Mouse (Mus musculus) left cerebral cortex, adult 8-10 months (tissue): ENCODE results near the gene Pum2. TPM values are rescaled to one million over a fixed set of nuclear protein-coding genes. Genes with fewer than 3 reads are reported as not detected.
"Not testable (repeated sequence)": the region's sequence is repeated elsewhere in the genome, so short reads cannot be mapped to it uniquely, and the experiment has no call there.

Source experiments
- DNase-seq, 2 experiments: peaks; one replicate each; pipeline ENCODE4 v3.0.0; 2022; ENCODE audit warnings: low spot score in 2 of 2
- total RNA-seq, 4 experiments: library from RNA; stranded (reverse); gene quantifications; 2 replicates each; pipeline ENCODE4 v1.2.4; 2022

Pum2 gene
- total RNA-seq, 4 experiments from 2014 or later = 173 to 210 (median 192) TPM

DNA sequence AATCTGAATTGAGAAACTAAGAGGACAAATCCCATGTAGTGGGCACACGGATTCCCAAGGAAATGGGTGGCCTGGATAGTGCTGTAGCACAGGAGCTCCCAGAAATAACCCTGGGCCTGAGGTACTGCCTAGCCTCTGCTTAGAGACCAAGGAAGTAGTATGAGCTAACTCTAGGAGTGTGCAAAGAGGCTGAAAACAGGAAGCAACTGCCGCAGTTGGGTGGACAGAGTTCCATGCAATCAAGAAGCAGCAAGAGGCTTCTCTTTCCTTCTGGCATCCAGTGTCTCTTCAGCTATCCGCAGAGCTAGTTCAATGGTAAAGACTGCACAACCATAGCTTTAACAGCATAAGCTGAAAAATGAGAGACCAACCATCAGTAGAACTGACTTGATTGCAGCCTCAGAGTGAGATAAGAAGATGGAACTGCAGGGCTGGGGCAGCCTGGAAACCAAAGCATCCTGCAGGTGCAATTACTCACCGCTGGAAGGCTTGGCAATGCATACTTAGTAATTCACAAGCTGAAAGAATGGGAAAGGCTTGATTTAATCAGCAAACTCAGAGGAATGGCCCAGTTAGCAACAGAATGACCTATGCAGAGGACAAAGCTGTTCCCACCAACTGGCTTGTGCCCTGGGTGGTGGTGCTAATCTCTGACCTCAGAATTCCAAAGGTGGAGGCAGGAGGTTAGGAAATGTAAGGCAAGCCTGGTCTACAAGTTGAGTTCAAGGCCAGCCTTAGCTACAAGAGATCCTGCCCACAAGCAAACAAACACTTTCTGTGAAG, 6.3 kb upstream of the Pum2 start:
- no peak for DNase-seq

DNA sequence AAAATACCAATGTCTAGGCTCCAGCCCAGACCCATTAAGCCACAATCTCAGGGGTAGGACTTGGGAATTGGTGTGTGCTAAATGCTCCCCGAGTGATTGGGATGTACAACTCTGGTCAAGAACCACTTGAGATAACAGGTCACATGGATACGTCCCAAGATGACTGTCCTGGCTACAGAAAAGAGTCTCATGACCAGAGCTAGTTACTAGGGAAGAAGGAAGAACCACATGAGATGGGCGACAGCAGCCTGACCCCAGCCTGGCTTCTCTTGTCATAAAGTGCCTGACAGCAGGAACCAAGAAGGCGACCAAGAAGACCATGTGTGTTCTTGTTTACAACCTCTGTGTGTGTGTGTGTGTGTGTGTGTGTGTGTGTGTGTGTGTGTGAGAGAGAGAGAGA, 4.5 kb upstream of the Pum2 start:
- no peak for DNase-seq

DNA sequence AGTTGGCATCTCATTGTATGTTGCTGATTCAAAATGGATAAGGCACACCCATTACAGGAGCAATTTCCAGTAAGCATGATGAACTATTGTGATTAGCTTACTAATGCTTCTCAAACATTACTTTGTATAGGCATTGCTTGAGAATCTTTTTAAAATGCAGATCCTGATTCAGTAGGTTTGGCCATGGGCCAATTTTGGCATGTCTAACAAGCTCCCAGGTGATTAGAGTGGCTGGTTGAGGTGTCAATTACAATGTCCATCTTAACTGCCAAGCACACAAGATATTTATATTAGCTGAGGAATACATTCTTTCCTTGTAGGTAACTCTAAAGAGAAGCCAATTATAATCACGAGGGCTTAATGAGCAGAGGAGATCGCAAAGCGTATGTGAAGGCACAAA, 4.1 kb upstream of the Pum2 start:
- no peak for DNase-seq

DNA sequence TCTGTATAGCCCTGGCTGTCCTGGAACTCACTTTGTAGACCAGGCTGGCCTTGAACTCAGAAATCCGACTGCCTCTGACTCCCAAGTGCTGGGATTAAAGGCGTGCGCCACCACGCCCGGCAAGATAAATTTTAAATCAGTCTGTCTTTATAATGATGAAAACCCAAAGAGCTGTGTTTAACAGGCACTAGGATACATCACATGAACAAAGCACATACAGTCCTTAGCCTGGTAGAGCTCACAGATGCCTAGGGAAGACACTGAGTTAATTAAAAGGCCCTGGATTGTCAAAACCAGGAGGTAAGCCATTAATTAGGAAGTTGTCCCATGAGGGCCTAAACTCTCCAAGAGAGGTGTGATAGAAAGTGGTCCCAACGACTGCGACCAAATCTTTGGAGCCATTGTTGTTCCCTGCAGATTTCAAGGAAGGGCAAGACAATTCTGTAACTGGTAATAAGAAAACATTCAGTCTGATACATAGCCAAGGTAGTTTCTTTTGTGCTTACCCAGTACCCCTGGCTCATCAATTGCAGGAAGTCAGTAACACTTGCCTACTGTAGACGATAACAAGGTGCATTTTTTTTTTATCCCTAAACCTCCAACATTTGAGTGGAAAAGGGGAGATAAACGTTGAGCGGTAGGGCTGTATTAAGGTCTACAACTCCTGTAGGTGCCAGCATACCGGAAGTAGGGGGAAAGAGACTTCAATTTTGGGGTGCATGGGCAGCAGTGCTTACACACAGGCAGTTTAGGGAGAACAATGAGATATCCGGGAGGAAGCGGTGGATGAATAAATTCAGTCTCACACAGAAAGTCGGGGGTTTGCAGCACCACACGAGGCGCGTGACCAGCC, 587 bp upstream of the Pum2 start:
- no peak for DNase-seq

GRCm38 (mm10) chr12:8674377-8674864, 487 bp downstream of the Pum2 start:
- DNase-seq = peak; percentile 28 to 41

- no peak for DNase-seq
These were observed 982 bp downstream of the Pum2 start for GRCm38 (mm10) chr12:8674891-8675341.

GRCm38 (mm10) chr12:8675361-8675760, 1.4 kb downstream of the Pum2 start:
- DNase-seq = no peak

- no peak for DNase-seq
These were observed 2.4 kb downstream of the Pum2 start for GRCm38 (mm10) chr12:8676341-8676740.

GRCm38 (mm10) chr12:8677926-8678325, 4.0 kb downstream of the Pum2 start:
- no peak for DNase-seq

DNA sequence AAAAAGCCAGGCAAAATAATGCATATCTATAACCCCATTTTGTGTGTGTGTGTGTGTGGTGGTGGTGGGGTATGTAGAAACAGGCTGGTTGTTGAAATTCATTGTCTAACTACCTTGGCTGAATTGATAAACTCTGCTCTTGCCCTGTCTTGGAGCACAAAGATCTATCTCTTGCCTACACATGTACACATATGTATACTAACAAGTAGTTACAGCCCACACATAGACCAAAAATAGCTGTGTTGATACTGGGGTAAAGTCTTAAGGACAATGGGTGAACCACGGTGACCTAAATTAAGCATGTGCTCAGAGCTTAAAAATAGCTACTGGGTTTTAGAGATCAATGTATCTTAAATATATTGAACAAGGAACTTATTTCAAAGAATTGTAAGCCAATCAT, 10.3 kb downstream of the Pum2 start:
- DNase-seq = no peak

DNA sequence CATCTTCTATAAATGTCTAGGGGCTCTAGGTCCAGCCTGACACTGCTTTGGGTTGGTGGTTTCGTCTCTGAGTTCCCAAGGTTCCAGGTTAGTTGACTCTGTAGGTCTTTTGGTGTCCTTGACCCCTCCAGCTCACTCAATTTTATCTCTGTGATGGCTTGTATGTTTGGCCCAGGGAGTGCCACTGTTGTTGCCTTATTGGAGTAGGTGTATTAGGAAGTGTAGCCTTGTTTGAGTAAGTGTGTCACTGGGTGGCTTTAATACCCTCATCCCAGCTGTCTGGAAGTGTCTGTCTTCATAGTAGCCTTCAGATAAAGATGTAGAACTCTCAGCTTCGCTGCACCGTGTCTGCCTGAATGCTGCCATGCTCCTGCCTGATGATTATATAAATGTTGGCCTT, 11.1 kb downstream of the Pum2 start:
- no peak for DNase-seq

- DNase-seq = not testable (repeated sequence)
These were observed 15.9 kb downstream of the Pum2 start for GRCm38 (mm10) chr12:8689882-8690281.

- DNase-seq = no peak
These were observed 25.0 kb downstream of the Pum2 start for GRCm38 (mm10) chr12:8698895-8699294.

- no peak for DNase-seq
These were observed 30.1 kb downstream of the Pum2 start for GRCm38 (mm10) chr12:8703988-8704387.

GRCm38 (mm10) chr12:8708876-8709275, 34.9 kb downstream of the Pum2 start:
- no peak for DNase-seq

- no peak for DNase-seq
These were observed 38.7 kb downstream of the Pum2 start for GRCm38 (mm10) chr12:8712665-8713064.

DNA sequence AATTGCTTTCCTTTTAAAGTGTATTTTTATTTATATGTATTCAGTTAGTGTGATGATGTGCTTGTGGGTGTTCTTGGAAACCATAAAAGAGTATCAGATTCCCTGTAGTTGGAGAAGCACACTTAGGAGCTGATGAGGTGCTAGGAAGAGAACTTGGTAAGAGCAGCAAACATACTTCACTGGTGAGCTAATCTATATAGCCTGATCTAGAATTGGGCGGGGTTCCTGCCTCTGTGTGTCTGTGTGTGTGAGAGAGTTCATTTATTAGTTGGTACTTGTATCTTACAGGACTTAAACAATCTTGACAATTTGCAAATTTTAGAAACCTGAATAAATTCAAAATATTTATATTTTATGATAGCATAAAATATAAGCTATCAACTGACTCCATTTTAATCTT, 42.2 kb downstream of the Pum2 start:
- DNase-seq = no peak

- no peak for DNase-seq
These were observed 53.0 kb downstream of the Pum2 start for GRCm38 (mm10) chr12:8726890-8727289.

DNA sequence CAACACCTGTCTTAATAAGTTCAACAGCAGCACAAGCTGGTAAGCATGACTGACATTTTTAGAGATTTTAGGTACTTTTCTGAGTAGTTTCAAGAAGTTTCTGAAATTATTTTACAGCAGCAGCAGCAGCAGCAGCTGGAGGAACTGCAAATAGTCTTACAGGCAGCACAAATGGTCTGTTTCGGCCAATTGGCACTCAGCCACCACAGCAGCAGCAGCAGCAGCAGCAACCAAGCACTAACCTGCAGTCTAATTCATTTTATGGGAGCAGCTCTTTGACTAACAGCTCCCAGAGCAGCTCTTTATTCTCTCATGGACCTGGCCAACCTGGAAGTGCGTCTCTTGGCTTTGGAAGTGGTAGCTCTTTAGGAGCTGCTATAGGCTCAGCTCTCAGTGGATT, 54.8 kb downstream of the Pum2 start:
- DNase-seq = no peak

- DNase-seq = no peak
These were observed 79.7 kb downstream of the Pum2 start for GRCm38 (mm10) chr12:8753654-8754053.

- no peak for DNase-seq
These were observed 80.2 kb downstream of the Pum2 start for GRCm38 (mm10) chr12:8754116-8754515.

DNA sequence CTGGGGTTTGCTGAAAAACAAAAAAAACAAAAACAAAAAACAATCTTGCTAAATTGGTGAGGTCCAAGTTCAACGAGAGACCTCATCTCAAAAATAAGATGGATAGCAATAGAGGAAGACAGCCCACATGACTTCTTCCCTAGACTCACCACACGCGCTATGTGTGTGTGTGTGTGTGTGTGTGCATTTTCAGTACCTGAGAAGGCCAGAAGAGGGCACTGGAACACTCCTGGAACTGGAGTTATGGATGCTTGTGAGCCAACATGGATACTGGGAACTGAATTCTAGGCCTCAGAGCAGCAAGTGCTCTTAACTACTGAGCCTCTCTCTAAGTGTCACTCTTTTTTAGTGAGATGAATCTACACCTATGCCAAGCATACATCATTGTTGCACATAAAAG, 84.1 kb downstream of the Pum2 start:
- DNase-seq = no peak
